Mouse (Mus musculus): ENCODE measurements around the gene Gm20388. TPM values are rescaled to one million over a fixed set of nuclear protein-coding genes. Genes with fewer than 3 reads are reported as not detected.

Gm20388 gene
- polyA plus RNA-seq, 1 experiment from 2014 or later: not detected

DNA sequence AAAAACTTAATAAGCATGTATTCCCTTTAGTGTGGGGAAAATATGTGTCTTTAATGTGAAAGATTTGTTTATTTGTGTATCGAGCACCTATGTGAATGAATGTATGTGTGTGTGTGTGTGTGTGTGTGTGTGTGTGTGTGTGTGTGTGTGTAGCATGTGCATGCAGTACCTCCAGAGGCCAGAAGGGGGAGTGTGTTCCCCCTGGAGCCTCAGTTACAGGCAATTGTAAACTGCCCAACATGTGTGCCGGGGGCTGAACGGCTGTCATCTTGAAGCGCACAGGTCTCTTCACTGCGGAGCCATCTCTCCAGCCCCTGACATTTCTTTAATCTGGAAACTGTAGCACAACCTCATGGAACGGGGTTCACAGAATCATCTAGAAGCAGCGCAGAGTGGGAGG is 1425.0 kb downstream of the Gm20388 start:
- WGBS: 96% methylated on average over 7 of the region's 7 CpGs
- Histone ChIP-seq H3K27me3 (replicated peaks) (no peaks in the 10 kb centered on the region), H3K4me3 (no peak overlapping the region), H3K9ac (no peak overlapping the region), H3K27ac (replicated peaks) (no peak overlapping the region), H3K4me2 (no peak overlapping the region), H3K4me1 (peaks cover 37% of the 10 kb centered on the region), H3K9me3 (peaks cover 13% of the 10 kb centered on the region; the same call in 1 of the 2 replicates), H3K36me3 (no peaks in the 10 kb centered on the region)
- no peak for ATAC-seq (ENCODE audit: extremely low read depth, insufficient number of reproducible peaks, low FRiP score, low TSS enrichment)

DNA sequence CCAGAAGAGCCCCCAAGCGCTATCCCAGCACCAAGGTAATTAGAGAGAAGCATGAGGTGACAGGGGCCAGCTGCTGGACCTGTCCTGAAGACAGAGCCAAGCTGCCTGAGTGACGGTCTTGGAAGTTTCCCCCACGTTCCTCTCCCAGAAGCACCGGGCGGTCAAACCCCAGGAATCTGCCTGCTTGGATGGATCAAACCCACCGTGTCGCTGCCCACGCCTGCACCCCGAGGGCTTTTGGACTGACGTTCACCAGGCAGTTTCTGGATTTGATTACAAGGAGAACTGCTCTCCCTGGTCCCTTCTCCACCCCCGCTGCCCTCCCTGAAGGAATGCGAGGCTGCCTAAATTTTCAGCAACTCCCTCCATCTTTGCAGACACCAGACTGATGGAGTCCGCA is 1432.3 kb downstream of the Gm20388 start:
- peak overlapping the region; percentile 10 for H3K27ac ChIP-seq (replicated peaks)
- 38% methylated on average over 13 of the region's 13 CpGs for WGBS
- H3K4me1 ChIP-seq: peaks cover 33% of the 10 kb centered on the region
- H3K27me3 ChIP-seq (replicated peaks): peaks cover 13% of the 10 kb centered on the region; the same call in 1 of the 2 replicates
- no peaks in the 10 kb centered on the region for H3K36me3 ChIP-seq
- no peak overlapping the region for H3K9ac ChIP-seq
- no peak for ATAC-seq (ENCODE audit: extremely low read depth, insufficient number of reproducible peaks, low FRiP score, low TSS enrichment)
- H3K4me2 ChIP-seq: no peak overlapping the region
- H3K4me3 ChIP-seq: no peak overlapping the region
- H3K9me3 ChIP-seq: no peaks in the 10 kb centered on the region

DNA sequence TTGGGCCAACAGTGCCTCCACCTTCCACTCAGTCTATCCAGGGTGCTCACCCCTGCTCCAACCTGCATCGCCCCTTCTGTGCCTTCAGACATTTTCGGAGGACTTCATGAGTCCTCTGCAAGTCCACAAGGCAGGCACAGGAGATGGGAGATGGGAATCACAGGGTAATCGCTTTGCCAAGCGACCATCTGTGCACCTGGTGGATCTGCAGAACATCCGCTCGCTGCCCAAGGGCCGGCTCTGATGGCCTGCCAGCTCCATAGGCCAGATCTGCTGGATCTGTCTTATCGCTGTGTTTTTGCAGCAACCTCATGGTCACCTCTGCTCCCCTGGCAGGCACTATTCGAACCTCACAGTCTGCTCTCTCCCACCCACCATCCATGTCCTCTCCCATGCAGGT is 1433.8 kb downstream of the Gm20388 start:
- Histone ChIP-seq H3K9ac (no peak overlapping the region), H3K27ac (replicated peaks) (no peak overlapping the region), H3K4me2 (no peak overlapping the region), H3K4me3 (no peak overlapping the region), H3K4me1 (peaks cover 33% of the 10 kb centered on the region), H3K36me3 (no peaks in the 10 kb centered on the region), H3K9me3 (no peaks in the 10 kb centered on the region), H3K27me3 (replicated peaks) (peaks cover 13% of the 10 kb centered on the region; the same call in 1 of the 2 replicates)
- WGBS: 85% methylated on average over 9 of the region's 9 CpGs
- no peak for ATAC-seq (ENCODE audit: extremely low read depth, insufficient number of reproducible peaks, low FRiP score, low TSS enrichment)

DNA sequence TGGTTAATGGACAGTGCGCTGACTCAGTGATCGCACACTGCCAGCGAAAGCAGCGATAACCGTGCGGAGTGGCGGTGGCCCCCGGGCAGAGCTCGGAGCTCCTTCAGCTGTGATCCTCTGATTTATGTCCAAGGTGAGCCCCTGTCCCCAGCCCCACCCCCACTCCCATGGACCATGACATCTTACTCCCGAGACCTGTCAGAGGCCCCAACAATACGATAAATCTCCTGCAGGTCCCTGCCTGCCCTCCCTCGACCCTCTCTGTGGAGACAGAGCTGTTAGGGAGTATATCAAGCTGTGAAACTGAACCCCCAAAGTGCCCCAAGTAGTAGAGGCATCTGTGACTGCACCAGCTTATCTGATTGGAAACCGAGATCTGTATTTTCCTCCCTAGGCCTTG is 1435.5 kb downstream of the Gm20388 start:
- H3K9me3 ChIP-seq: no peaks in the 10 kb centered on the region
- no peaks in the 10 kb centered on the region for H3K36me3 ChIP-seq
- H3K4me2 ChIP-seq: no peak overlapping the region
- peaks cover 13% of the 10 kb centered on the region; the same call in 1 of the 2 replicates for H3K27me3 ChIP-seq (replicated peaks)
- ATAC-seq (ENCODE audit: extremely low read depth, insufficient number of reproducible peaks, low FRiP score, low TSS enrichment): no peak
- H3K9ac ChIP-seq: no peak overlapping the region
- no peak overlapping the region for H3K27ac ChIP-seq (replicated peaks)
- WGBS: 69% methylated on average over 13 of the region's 13 CpGs
- H3K4me1 ChIP-seq: peaks cover 33% of the 10 kb centered on the region
- H3K4me3 ChIP-seq: no peak overlapping the region

DNA sequence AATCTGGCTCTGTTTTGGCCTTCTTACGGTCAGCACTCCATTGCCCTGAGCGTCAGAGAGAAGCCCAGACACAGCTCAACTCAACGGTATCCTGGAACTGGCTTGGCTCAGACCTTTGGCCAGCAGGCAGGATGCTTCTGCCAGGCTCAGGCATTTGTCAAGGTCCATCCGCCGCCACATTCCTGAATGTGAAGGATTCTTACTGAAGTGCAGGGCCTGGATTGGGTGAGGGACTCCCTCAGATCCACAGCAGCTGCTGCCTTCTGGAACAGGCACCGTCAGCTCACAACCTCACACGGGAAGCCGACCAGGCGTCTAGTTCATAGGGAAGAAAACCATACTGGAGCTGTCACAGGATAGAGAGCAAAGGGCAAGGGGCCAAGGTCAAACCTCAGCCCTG is 1436.2 kb downstream of the Gm20388 start:
- ATAC-seq (ENCODE audit: extremely low read depth, insufficient number of reproducible peaks, low FRiP score, low TSS enrichment): no peak; the same call in 1 of the 2 replicates
- peaks cover 13% of the 10 kb centered on the region; the same call in 1 of the 2 replicates for H3K27me3 ChIP-seq (replicated peaks)
- no peaks in the 10 kb centered on the region for H3K36me3 ChIP-seq
- peaks cover 33% of the 10 kb centered on the region for H3K4me1 ChIP-seq
- peak overlapping the region; percentile 53 for H3K27ac ChIP-seq (replicated peaks)
- WGBS: 20% methylated on average over 9 of the region's 9 CpGs
- H3K4me3 ChIP-seq: no peak overlapping the region
- H3K4me2 ChIP-seq: no peak overlapping the region
- no peak overlapping the region for H3K9ac ChIP-seq
- H3K9me3 ChIP-seq: no peaks in the 10 kb centered on the region

DNA sequence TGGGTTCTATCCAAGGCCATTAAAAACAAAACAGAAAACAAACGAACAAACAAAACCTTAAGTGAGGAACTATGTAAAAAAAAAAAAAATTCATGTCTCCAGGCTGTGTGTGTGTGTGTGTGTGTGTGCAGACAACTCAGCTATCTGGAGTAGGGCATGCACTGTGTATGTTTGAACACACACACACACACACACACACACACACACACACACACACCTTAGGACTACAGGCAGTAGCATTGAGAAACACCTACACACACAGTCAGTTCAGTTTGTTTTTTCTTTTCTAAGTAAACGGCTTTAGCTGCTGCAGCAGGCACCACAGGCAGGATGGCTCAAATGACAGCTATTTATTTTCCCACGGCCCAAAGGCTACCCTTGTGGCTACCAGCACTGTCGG is 1438.4 kb downstream of the Gm20388 start:
- no peak overlapping the region for H3K27ac ChIP-seq (replicated peaks)
- no peak for ATAC-seq (ENCODE audit: extremely low read depth, insufficient number of reproducible peaks, low FRiP score, low TSS enrichment)

DNA sequence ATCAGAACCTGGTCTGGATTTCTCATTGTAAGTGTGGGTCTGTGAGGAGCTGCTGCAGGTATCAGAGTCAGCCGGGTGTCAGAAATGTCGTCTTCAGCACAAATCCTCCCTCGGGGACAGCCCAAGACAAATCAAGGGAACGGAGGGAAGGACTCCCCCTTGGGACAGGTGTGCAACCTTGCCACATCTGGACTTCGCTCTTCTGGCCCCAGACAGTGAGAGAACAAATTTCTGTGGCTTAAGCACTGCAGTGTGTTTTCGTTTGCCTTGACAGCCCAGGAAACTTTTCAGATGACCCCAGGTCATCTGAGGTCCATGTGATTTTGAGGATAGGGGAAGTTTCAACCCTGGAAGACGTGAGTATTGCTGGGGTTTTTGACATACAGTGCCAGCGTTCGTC is 1440.2 kb downstream of the Gm20388 start:
- Histone ChIP-seq H3K4me1 (peaks cover 16% of the 10 kb centered on the region), H3K9me3 (no peaks in the 10 kb centered on the region), H3K9ac (no peak overlapping the region), H3K36me3 (no peaks in the 10 kb centered on the region), H3K27ac (replicated peaks) (no peak overlapping the region), H3K4me2 (no peak overlapping the region), H3K27me3 (replicated peaks) (no peaks in the 10 kb centered on the region), H3K4me3 (no peak overlapping the region)
- WGBS: 63% methylated on average over 9 of the region's 9 CpGs
- ATAC-seq (ENCODE audit: extremely low read depth, insufficient number of reproducible peaks, low FRiP score, low TSS enrichment): no peak

More for the DNA sequence above, 1438.4 kb downstream of the Gm20388 start:
- no peak overlapping the region for H3K4me2 ChIP-seq
- no peaks in the 10 kb centered on the region for H3K36me3 ChIP-seq
- H3K9ac ChIP-seq: no peak overlapping the region
- H3K27me3 ChIP-seq (replicated peaks): no peaks in the 10 kb centered on the region
- peaks cover 21% of the 10 kb centered on the region for H3K4me1 ChIP-seq
- no peaks in the 10 kb centered on the region for H3K9me3 ChIP-seq
- WGBS: 47% methylated on average over 4 of the region's 4 CpGs
- no peak overlapping the region for H3K4me3 ChIP-seq

DNA sequence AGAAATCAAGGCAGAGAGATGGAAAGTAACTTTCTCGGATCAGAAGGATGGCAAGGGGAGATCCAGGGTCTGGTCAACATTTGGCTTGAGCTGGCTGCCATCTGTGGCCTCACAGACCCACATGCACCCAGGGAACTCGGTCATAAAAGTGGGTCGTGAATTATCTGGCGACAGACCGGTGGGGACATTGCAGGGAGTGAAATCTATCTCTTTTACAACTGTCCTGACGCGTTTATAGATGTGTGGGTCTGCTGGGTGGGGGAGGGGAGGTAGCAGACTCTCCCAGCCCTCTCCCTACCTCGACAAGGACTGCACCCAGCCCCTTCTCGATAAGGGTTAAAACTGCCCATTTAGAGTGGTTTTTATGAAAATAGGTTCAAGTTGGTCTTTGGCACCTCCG is 1444.2 kb downstream of the Gm20388 start:
- no peak overlapping the region for H3K27ac ChIP-seq (replicated peaks)
- 57% methylated on average over 10 of the region's 10 CpGs for WGBS
- H3K27me3 ChIP-seq (replicated peaks): 0 out of 2 replicates have a peak, but pooled peaks cover 2% of the 10 kb centered on the region
- no peak overlapping the region for H3K4me3 ChIP-seq
- H3K36me3 ChIP-seq: no peaks in the 10 kb centered on the region
- no peak overlapping the region for H3K4me2 ChIP-seq
- ATAC-seq (ENCODE audit: extremely low read depth, insufficient number of reproducible peaks, low FRiP score, low TSS enrichment): no peak
- H3K9me3 ChIP-seq: no peaks in the 10 kb centered on the region
- no peak overlapping the region for H3K9ac ChIP-seq
- peaks cover 18% of the 10 kb centered on the region for H3K4me1 ChIP-seq

DNA sequence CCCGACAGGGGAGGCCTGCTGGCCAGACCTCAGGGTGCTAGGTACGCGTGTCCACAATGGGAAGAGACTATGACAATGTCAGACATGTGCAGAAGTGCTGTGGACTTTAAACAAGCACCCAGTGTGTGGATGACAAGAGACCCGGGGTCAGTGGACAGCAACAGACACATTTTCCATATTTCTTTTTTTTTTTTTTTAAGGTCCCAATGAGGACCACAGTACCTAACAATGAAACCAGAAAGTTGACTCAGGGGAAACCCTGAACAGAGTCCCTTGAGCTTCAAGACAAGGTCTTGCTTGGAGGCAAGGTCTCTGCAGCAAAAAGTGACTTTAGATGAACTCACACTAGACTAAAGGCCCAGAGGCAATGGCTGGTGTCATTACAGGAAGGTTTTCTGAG is 1446.8 kb downstream of the Gm20388 start:
- no peak for ATAC-seq (ENCODE audit: extremely low read depth, insufficient number of reproducible peaks, low FRiP score, low TSS enrichment)
- Histone ChIP-seq H3K27me3 (replicated peaks) (peaks cover 2% of the 10 kb centered on the region; the same call in 1 of the 2 replicates), H3K27ac (replicated peaks) (no peak overlapping the region), H3K36me3 (no peaks in the 10 kb centered on the region), H3K9ac (no peak overlapping the region), H3K9me3 (no peaks in the 10 kb centered on the region), H3K4me3 (no peak overlapping the region), H3K4me1 (peaks cover 33% of the 10 kb centered on the region), H3K4me2 (no peak overlapping the region)
- WGBS: 86% methylated on average over 4 of the region's 4 CpGs

DNA sequence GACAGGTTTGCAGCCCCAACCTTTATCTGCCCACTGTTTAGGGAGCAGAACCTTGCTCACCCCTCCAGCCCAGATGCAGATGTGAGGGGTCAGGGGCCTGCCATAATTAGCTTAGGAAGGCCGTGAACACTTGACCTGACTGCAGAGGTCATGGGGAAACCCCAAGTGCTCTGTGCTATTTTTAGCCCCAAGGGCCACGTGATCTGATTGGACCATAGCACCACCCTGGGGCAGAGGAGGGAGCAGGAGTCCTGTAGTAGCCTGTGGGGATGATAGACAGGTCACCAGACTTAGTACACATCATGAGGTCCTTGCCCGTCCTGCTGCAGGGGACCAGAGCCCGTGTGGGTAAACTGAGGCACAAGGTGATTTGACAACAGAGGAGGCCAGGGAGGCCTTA is 1448.0 kb downstream of the Gm20388 start:
- Histone ChIP-seq H3K4me3 (no peak overlapping the region), H3K9ac (peak overlapping the region; percentile 58; the same call in 1 of the 2 replicates), H3K9me3 (no peaks in the 10 kb centered on the region), H3K4me2 (no peak overlapping the region), H3K27ac (replicated peaks) (peak overlapping the region; percentile 21; the same call in 1 of the 2 replicates), H3K4me1 (peaks cover 33% of the 10 kb centered on the region), H3K27me3 (replicated peaks) (peaks cover 5% of the 10 kb centered on the region; the same call in 1 of the 2 replicates), H3K36me3 (no peaks in the 10 kb centered on the region)
- ATAC-seq (ENCODE audit: extremely low read depth, insufficient number of reproducible peaks, low FRiP score, low TSS enrichment): no peak; the same call in 1 of the 2 replicates
- 40% methylated on average over 4 of the region's 4 CpGs for WGBS

DNA sequence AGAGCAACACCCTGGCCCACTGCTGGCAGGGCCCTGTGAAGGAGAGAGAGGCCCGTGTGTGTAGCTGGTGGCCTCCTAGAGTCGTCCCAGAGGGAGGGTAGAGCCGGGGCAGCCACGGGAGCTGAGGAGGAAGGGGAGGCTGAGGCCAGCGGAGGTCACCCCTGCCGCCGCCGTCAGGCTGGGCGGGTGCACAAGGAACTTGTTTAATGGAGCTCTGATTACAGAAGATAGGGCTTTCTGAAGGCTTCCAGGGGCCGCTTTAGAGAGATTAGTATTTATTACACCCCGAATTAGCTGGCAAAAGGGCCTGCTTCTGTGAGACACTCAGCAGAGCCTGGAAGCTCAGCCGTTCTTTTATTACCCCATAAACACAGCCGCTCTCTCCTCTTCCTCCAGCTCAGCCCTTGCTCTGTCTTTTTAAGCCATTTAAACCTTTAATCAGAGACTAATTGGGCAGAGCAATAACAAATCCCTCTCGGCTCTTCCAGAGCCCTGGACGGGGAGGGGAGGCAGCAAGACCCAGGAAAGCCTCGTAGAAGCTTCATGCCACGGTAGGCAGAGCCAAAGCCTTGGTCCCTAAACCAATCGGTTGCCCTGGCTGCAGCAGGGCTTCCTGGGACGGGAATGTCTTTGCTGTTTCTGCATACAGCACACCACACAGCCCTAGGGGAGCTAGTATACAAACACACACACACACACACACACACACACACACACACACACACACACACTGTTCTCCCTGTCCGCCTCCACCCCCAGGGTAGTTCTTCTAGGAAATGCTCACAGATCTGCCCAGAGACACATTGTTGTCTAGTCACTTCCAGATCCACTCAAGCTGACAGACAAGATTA is 1448.7 kb downstream of the Gm20388 start:
- no peak for ATAC-seq (ENCODE audit: extremely low read depth, insufficient number of reproducible peaks, low FRiP score, low TSS enrichment)
- no peaks in the 10 kb centered on the region for H3K36me3 ChIP-seq
- no peaks in the 10 kb centered on the region for H3K9me3 ChIP-seq
- peaks cover 33% of the 10 kb centered on the region for H3K4me1 ChIP-seq
- H3K4me2 ChIP-seq: peak overlapping the region; percentile 18; the same call in 1 of the 2 replicates
- H3K9ac ChIP-seq: peak overlapping the region; percentile 58
- H3K27me3 ChIP-seq (replicated peaks): peaks cover 6% of the 10 kb centered on the region; the same call in 1 of the 2 replicates
- peak overlapping the region; percentile 54 for H3K27ac ChIP-seq (replicated peaks)
- H3K4me3 ChIP-seq: no peak overlapping the region
- 14% methylated on average over 20 of the region's 20 CpGs for WGBS

Data from heart, embryonic 13.5 days (tissue).